Mouse (Mus musculus) left cerebral cortex, postnatal 25 days (tissue): ENCODE data around the gene Rtl5. TPM values are rescaled to one million over a fixed set of nuclear protein-coding genes. Genes with fewer than 3 reads are reported as not detected.
A peak's percentile ranks its signal among the peaks of the same experiment; 100 is the strongest.

ENCODE experiments used
- DNase-seq, 2 experiments: peaks; one replicate each; pipeline ENCODE4 v3.0.0; 2022; ENCODE audit warnings: low spot score in 2 of 2, mixed read lengths in 1 of 2
- intact Hi-C: fragments of 180-260 bp; cut with DNase I; formaldehyde crosslinking; loops from one replicate; pipeline ENCODE4 v1.15.1; 2025
- total RNA-seq, 2 experiments: library from RNA; stranded (reverse); gene quantifications; 2 replicates each; pipeline ENCODE4 v1.2.3; 2021

Rtl5 gene
- total RNA-seq, 2 experiments from 2014 or later, result 21.9 to 23.1 TPM

DNA sequence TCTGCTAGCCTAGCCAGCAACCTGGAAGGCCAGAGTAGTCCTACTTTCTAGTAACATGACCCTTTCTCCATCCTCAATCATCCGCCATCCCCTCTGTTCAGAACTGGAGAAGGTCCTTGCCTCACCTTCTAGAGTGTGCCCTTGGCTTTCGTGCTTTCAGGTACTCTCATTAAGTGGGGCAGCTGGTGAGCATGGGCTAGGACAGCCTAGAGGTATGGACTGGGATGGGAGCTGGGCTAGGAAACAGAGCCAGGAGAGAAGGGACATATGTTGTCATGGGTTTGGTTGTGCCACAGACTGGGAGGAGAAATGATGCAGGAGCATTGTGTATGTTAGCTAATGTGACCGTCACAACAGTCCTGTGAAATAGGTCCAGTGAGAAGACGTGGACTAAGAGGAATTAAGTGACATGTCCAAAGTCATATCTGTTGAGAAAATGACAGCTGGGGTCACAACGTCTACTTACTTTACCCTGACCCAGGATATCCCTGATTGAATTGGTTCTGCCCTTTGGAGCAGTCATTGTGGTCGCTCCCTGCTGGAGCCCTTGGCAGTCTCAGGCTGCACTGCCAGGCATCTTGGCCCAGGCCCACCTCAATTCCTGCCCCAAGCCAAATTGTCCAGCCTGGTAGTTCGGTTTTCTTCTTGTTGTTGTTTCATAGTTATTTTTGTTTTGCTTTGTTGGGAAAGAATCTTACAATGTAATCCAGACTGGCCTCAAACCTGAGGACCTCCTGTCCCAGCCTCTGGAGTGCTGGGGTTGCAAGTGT, 51.4 kb downstream of the Rtl5 start:
- no peak for DNase-seq
- intact Hi-C loops, result no loop called here

DNA sequence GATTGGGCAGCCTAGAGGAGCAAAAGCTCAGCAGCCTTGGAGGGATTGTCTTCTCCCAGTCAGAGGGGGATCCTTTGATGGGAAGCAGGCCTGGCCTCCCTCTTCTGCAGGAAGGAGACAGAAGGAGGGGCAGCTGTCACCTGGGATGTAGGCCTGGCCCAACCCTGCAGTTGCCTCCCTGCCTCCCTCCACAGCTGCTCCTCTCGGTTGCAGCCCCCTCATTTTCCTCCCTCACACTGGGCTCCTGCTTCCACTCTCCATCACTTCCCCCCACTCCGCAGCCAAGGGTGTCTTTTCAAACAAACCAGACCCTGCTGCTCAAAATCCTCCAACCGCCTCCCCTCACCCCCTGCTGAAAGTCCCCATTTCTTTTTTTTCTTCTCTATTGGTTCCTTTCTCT, 52.2 kb downstream of the Rtl5 start:
- DNase-seq, result peak in 1 of 2 experiments; percentile 54
- intact Hi-C loops, result no loop called here

DNA sequence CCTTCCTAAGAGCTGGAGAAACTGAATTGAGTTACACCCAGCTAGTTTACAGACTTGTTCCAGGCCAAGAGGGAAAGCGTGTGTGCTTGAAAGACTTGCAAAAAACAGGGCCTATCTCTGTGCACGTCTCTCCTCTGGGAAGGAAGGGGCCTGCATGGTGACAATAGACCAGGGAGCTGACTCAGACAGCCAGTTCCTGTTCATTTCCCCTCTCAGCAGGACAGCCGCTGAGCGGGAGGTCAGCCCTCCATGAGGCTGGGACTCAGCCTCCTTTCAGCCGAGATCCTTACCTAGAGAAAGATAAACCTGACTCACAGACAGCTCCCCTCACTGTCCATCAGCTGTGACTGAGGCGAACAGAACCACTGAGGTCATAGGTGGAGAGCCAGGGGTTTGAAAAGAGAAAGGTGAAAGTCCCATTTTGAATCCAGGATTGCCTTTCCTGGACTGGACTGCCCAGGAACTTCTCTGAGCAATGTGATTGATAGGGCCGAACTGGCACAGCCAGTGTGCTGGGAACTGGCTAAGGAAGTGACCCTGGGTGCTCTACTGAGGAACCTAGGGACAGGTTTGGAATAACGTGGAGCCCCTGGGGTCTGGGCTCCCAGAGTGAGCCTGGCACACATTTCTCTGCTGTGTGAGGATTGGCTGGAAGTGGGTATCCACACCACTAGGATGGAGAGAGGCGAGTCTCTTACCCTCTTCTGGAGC, 53.7 kb downstream of the Rtl5 start:
- no peak for DNase-seq
- intact Hi-C loops, result no loop called here

Other genes starting within 250 kb of the Rtl5 start
- 10 to 100 TPM; 34.8 to 35.2 TPM for gene Nhsl2, start 221.9 kb downstream of the Rtl5 start, total RNA-seq
- gene Pin4, start 48.1 kb upstream of the Rtl5 start, total RNA-seq, result 10 to 100 TPM; 25.9 to 29.4 TPM
- under 1 TPM; 0.09 to 0.14 TPM for gene Ercc6l, start 85.8 kb upstream of the Rtl5 start, total RNA-seq
- 100 to 1,000 TPM; 387 to 447 TPM for gene Rps4x, start 118.1 kb upstream of the Rtl5 start, total RNA-seq
- gene Cited1, start 180.9 kb upstream of the Rtl5 start, total RNA-seq, result 1 to 10 TPM; 3.2 to 3.7 TPM